Mouse (Mus musculus): ENCODE data around the gene Dscaml1.

The Dscaml1 gene

DNA sequence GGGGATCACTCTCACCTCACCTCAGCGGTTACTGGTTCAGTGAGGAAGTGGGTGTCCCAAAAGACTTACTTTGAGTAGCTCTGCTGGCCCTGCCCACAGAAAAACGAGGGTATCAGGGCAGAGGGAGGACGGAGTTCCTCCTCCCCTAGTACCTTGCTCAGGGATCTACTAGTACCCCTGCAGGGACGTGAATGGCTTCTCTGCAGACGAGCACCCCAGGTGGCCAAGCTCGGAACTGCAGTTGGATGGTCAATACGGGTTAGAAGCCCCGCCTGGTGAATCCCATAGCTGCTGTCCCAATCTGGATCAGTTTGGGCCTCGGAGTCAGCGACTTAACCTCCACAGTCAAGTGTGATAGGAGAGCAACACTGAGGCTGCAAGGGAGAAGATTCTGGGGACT lies 14.1 kb upstream of the Dscaml1 start:
- peak; percentile 95 for DNase-seq

DNA sequence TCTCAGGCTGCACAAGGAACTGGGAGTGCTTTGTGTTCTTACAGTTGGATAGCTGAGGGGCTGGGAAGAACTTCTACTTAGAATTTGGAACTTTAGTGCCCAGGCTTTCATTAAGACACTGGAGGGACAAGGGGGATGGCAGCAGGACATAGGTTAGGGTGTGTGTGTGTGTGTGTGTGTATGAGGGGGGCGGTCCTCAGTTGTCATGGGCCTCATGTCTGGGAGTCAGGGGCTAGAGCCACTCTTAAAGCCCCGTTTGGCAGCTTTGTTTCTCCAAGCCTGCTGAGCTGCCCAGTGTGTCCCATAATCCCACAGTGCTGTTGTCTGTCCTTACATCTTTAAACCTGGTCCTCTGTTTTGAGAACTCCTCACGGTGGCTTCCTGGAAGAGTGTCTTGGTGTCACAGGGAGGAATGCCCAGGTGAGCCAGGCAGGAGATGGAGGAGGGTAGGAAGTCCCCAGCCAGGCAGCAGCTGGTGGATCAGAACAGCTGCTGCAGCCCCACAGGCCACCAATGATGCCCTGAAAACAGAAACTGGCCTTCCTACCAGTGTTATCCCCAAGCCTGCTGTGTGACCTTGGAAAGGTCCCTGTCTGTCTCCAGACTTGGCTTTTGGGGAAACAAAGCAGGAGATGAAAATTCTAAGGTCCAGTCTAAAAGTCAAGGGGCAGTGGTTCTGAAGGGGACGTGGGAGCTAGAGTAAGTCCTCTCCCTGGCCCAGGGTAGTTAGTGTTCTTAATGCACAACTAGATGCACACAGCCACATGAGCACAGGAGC lies 13.5 kb upstream of the Dscaml1 start:
- peak; percentile 83 for DNase-seq

DNA sequence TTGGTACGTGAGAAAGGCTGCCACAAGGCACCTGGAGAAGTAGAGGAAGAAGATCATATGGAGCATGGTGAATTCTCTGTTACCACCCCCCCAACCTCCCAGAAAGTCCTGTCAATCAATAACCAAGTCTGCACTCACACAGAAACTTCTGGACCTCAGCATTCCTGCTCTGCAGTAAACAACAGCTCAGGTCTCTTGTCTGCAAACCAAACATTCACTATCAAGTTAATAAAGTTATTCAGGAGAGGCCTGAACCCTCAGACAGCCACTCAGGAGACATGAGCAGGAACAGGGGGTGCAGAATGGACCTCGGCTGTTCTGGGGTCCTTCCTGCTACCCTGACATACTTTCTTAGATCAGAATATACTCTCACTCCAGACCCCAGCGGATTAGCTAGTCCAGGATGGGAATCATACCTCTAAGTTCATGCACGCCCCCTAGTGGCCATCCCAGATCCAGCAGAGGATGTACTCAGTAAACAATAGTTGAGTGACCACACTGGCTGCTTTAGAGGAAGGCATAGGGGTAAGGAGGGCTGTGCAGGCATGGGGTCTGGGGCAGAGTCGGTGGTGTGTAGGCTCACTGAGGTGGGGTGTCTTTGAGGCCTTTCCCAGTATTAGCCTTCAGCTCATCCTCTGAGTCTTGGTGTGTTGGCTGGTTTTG lies 12.8 kb upstream of the Dscaml1 start:
- DNase-seq = peak; percentile 93

DNA sequence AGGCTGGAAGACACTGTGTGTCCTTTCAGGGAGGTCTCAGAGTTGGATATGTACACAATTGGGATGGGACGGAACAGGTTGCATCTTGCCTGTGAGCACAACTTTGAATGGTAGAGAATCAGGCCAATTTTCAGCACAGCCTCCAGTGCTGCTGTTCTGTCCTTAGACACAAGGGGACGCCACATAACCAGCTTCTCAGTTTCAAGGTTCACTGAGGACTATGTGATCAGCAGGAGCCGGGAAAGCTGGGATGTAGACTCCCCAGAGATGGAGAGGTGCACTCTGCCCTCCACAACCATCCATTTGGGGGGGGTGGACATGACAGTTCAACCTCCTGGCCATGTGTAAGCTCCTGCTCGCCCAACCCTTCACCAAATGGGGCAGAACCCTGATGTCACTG lies 10.5 kb upstream of the Dscaml1 start:
- DNase-seq = peak; percentile 62

DNA sequence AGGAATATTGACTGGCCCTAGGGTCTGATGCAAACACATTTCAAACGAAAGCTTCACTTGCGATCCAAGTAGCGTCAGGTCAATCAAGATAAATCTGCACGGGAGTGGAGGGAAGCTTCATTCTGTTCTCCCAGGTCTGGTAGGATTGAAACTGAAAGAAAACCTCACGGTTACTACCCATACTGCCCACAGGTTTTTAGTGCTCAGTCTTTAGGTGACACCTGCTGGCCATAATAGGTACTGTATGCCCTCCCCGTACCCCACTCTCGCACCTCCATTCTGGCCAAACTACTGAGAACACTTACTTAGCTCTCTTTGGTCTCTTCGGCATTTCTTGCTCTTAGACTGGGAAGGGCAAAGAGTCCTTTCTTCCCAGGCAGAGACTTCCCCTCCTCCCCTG lies 9.2 kb upstream of the Dscaml1 start:
- DNase-seq = peak; percentile 76

DNA sequence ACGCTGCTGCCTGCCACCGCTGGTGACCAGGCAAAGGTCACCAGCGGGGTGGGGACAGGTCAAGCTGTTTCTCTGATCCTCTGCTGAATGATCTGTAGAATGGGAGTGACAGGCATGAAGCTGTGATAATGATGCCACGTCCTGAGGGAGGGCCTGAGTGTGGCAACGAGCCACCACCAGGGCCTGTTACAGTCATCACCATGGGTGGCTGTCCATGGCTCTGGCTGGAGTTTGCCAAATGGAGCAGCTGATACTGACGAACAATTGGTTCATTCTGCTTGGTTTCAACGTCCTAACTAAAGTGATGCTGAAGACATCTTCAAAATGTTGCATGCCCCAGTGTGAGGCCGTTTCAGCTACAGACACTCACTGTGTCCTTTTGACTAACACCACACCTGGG lies 8.2 kb upstream of the Dscaml1 start:
- DNase-seq = no peak

DNA sequence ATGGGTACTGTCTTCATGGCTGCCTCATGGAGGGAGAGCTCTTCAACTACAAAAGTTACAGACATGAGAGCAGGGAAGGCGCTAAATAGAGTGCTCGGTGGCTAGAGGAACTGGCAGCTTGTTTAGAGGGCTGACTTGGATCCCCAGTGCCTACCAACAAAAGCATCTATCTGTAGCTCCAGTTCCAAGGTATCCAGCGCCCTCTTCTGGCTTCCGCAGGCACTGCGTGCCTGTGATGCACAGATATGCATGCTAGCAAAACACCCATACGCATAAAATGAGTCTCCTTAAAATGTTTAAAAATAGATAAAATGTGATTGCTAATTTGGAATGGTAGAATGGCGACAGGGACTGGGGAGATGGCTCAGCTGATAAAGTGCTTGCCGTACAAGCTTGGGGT lies 5.2 kb upstream of the Dscaml1 start:
- DNase-seq = peak; percentile 23

DNA sequence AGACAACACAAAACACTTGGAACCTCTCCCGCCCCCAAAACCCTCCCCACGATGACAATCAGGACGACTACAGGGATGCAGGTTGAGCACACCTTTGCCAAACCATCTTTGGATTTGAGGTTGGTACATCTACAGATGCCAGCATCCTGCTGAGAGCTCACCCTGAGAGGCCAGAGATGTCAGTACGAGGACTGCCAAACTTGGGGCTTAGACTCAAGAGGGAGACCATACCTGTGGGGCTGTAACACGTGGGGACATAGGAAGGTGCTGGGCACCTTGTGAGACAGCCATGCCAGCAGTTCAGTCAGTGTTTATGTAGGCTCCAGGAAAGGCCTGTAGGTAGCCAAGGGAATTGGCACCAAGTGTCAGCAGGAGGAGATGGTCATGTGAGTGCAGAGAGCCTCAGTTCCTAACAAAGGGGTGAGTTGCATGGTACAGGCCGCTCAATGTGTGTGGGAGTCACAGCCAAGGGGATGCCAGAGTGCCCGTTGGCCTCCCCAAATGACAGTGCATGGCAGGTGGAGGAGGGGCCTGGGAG lies 3.6 kb upstream of the Dscaml1 start:
- no peak for DNase-seq

DNA sequence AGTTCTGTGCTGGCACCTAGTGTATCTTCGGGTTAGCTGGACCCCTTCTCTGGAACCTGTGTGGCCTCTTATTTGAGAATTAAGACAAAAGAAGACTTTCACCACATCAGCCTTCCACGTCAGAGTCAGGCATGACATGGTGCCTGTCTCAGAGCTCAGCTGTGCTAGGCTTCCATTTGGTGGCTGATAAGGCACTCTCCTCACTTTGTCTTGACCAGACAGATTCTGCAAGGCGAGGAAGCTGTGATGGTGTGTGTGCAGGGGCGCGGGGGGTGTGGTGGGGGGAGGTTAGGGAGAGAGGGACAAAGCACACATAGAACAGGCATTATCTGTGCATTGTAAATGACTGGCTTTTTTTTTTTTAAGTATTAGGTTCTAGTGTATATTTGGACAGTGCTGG lies 3.0 kb downstream of the Dscaml1 start:
- no peak for DNase-seq

DNA sequence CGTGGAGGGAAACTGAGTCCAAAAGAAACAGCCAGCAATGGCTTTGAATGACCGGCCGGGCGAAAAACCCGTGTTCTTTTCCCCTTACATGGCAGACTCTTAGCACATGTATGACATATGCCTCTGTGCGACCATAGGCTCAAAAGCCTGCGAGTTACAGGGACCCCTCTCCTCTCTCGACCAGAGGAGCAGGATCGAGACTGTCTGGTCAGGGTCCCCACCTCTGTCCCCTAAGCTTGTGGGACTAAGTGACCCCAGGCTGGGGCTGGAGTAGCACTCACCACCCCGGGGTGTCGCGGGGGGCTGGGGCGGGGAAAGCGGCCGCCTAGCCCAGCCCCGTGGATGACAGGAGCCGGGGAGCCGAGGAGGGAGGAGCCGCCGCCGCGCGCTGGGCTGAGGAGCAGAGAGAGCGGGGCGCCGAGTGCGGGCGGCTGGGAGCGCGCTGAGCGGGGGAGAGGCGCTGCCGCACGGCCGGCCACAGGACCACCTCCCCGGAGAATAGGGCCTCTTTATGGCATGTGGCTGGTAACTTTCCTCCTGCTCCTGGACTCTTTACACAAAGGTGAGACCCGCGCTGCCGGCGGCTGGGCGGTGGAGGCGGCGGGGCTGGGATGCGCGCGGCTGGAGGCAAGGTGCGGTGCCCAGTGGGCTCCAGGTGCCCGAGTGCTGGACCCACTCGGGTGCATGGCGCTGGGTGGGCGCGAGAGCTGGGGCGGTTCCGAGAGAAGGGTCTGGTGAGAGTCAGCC lies 3.7 kb downstream of the Dscaml1 start:
- no peak for DNase-seq

DNA sequence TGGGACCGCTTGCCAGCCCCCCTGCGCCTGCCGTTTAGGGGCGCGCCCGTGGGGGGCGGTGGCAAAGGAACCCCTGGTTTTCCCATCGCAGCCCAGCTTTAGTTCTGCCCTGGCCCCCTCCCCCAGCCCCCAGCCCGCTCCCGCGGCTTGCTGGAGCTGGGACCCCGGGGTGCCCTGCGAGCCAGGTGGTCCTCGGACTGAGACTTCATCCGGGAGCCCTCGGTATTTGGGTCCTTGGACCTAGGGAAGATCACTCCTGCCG lies 4.2 kb downstream of the Dscaml1 start:
- DNase-seq = no peak

DNA sequence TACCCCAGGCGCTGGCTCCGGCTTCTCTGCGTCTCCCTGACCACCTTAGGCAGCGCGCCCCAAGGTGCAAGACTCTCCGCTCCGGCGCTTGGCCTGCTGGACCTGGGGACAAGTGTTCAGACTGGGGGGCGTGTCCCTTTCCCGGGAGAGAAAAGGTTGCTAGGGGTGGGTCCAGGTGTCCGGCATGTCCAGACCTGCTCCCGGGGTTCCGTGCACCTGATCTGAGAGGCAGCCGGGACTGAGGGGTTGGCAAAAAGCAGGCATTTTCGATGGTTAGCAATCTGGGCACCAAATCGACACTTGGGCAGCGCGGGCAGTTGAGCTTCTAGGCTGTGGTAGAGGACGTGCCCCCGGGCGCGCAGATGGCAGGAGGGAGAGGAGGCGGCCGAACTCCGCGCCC lies 4.7 kb downstream of the Dscaml1 start:
- peak; percentile 35 for DNase-seq

DNA sequence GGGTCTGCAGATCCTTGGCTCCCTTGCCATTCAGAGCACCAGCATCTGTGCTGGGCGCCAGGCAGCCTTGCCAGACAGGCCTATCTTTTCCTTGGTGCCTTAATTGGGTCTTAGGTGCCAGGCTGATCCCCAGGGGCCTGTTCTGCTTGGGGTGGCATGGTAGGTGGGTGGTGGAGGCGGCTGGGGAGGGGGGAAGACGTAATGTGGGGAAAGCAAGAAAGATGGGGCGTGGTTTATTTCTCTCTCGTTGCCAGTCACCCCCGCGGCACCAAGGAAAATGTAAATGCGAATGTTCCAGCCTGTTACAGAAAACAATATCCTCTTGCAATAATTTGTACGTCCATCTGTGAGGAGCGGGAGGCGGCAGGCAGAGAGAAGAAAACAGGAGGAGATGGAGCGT lies 6.2 kb downstream of the Dscaml1 start:
- DNase-seq = no peak

DNA sequence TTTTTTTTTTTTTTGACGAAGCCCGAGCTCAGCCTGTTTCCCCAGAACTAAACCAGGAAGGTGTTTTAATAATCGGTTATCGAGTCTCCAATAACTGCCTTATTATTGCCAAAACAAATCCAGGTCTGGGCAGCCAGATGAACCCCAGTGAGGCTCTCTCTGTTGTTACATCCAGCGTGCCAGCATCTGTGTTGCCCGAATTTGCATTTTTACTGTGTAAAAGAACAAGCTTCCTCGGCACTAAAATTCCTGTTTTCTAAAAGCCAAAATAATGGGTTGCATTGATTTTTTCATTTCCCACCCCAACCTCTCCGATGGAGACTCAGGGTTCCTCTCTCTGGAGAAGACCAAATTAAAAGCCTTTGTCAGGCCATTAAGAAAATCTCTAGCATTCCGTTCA lies 6.7 kb downstream of the Dscaml1 start:
- no peak for DNase-seq

DNA sequence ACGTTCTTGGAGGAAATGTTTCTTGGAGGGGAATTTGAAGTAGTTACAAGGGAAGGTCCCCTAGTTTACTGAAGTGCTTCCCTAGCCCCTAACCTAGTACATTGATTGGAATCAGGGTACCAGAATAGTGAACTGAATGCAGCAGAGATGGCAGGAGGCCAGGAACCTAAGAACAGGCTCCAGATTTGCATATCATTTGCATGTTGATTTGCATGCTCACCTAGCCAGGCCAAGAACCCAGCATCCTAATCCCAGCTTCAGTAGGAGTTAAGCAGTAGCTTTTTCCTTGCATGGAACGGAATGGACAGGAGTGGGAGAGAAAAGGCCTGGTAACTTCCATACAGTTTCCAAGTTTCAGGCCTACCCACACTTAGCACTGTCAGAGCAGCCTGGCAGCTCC lies 7.7 kb downstream of the Dscaml1 start:
- no peak for DNase-seq

DNA sequence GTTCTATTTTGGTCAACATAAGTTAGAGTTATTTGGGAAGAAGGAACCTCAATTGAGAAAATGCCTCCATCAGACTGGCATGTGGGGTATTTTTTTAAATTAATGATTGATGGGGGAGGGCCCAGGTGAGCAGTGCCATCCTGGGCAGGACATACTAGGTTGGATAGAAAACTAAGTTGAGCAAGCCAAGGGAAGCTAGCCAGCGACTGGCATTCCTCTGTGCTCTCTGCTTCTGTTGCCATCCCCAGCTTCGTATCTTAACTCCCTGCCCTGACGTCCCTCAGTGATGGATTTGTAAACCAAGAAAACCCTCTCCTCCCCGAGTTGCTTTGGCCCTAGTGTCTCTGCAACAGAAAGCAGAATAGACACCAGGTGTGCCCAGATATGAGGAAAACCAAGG lies 12.6 kb downstream of the Dscaml1 start:
- no peak for DNase-seq

DNA sequence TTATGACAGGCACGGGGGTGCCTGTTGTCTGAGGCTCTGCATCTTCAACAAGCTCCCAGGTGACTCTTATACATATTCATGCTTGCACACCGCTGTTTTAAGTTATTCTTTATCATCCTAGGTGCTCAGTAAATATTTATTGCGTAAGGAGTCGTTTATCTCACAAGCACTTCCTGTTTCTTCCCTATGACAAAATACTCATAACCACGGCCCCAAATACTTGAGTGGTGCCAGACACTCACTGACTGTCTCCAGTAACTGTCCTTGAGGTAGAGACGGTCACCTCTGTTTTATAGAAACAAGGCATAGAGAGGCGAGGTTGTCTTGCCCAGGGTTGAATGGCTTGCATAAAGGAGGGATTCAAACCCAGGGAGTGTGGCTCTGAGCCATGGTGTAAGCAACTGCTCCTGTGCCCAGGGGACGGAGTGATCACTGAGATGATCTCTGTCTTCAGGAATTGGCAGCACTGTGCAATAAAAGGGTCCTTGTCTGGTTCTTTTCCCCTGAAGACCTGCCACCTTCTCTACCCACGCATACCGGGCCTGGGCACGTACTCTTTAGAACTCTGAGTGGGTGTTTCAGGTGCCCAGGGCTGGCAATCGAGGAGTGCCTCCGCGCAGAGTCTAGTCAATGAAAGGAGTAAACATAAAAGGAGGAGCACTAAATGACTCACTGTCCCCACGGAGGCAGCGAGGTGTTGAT lies 13.8 kb downstream of the Dscaml1 start:
- no peak for DNase-seq

DNA sequence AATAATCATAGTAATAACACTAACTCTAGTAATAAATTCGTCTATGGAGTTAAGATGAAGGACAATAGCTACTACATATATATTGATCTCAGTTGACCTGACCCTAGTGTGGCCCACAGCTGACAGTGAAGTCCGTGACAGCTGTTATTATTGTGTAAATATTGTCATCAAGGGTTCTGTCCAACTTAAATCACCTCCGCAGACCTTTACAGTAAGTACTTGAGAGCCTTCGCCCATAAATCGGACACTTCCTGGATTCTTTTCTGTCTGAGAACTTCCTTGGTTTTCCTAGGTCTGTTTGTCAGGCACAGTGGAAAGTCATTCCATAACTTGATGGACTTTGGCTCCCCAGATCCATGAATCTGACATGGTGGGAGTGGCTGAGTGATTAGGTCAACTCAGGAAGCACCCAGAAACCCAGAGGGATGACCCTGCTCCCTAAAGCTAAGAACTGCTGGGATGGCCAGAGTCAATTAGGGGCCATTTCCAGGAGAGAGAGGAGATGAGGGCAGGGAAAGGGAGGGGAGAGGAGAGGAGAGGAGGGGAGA lies 17.9 kb downstream of the Dscaml1 start:
- DNase-seq = no peak

DNA sequence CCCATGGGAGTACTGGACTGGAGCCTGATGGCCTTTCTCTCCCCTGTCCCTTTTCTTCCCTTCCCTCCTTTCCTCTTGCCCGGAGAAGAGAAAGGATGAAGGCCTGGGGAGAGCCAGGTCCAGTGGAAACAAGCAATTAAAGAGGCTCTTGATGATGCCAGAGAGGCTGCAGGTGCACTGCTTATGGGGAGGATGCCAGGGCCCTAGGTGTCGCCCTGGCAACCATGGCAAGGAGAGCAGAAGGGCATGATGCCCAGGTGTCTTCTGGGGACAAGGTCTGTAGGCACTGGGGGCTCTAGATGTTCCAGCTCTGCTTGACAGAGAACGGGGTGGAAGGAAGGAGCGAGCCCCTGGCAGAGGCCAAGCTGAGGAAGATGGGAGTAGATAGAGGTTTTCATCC lies 23.2 kb downstream of the Dscaml1 start:
- DNase-seq = no peak

DNA sequence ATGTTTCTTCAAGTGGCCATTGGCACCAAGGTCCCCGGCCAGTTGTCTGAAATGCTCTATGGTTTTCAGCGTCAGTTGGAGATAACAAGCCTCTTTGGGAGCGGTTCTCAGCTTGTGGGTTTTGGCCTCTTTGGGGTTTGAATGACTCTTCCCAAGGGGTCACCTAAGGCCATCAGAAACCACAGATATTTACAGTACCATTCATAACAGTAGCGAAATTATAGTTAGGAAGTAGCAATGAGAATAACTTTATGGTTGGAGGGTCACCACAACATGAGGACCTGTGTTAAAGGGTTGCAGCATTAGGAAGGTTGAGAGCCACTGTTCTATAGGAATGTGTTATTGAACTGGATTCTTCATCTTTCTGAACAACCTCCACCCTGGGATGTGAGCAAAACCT lies 24.9 kb downstream of the Dscaml1 start:
- no peak for DNase-seq

DNA sequence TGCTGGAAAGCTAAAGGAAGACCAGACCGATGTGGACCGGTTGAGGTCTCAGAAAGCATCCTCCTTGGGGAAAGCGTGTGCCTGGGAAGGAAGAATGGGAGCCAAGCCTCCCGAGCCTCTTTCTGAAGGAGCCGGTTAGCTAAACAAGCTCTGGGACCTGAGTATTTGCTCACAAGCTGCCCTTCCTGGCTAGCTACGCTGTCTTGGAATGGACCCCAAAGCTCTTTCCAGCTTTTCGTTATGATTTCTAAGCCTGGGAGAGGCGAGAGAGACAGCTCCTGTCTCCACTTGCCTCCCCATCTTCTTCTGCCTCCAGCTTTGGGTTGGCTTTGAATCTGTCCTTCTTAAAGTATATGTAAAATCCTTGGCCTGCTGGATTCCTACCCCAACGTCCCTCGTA lies 27.6 kb downstream of the Dscaml1 start:
- no peak for DNase-seq

DNA sequence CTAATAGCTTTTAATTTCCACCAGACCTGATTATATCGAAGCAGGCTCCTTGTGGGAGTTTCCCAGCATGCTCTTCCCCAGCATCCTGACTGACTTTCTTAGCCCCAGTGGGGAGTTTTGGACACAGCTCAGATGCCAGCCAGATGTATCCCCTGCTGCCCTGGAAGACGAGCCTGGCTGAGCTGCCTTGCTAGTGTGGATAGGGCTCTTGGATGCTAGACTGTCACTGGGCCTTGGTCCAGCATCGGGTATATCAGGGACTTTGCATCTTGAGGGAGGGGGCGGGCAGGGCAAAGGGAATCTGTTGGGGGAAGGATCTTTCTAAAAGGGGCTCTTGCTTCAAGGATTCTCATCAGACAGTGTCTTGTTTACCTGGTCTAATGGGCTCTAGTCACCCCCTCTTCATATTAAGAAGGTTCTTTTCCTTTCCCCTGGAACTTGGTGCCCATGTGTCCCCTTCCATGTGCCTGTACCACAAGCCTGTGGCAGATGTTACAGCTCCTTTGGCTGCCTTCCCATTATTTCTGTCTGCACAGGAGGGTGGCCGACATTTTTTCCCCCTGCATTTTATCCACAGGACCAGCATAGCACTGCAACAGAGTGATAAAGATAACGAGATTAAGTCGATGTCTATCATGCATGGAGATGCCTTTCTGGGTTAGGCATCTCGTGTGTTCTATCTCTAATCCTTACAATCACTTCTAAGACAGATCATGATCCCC lies 28.6 kb downstream of the Dscaml1 start:
- DNase-seq = no peak

DNA sequence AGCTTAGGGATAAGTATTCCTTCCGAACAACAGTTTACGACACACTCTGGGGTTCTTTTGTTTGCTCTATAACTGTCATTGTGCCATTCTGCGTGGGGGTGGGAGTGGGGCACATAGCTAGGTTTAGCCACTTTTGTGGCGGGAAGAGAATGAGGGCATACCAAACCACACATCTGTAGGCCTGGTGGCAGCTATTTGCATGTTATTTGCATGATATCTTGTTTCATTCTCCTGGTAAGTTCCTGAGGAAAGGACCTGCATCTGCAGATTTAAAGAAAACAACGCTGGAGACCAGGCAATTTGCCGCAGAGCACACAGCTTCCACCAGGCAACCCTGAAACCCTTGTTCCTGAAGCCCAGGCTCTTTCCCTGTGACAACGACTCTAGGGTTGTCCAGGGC lies 30.8 kb downstream of the Dscaml1 start:
- DNase-seq = no peak

All from kidney, adult 9 months (tissue).